Mouse (Mus musculus) kidney, adult 9 months (tissue): ENCODE data around the gene Spata45.
"Not testable (repeated sequence)": the region's sequence is repeated elsewhere in the genome, so short reads cannot be mapped to it uniquely, and the experiment has no call there.

Experiments
- DNase-seq: peaks from one replicate; pipeline ENCODE4 v3.0.0; 2022

The Spata45 gene

DNA sequence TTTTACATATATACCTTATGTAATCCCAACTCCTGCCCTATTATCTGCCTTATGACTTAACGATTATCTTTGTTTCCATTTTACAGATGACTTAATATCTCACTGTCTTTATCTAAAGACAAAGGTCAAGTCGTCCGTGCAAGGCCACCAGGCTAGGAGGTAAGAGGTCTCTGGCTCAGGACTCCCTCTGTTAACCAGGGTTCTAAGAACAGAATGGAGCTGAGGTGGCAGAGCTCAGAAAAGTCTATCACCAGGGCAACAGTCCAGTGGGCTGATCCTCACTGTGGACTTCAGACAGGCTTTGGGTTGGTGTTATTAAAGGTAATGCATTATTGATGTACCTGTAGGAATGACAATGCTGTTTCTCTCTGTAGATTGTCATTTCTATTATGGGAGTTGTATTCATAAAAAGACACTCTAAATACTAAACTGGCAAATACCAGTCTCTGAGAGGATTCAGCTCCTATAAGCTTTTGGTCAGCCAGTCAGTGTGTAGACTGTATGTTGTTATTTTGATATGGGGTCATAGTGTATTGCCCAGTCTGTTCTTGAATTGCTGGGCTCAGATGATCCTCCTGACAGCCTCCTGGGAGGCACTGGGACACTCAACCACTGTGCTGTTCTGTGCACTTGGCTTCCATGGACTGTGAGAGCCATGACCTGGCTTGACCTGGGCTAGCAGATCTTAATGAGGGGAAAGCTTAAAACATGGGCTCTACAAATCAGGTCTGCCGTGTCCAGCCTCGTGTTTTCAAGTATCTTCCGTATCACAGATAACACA, at the start of gene Spata45:
Spata45 (plus strand) TSS at position 86 of the 781 bp plus-strand sequence.
- no peak for DNase-seq

DNA sequence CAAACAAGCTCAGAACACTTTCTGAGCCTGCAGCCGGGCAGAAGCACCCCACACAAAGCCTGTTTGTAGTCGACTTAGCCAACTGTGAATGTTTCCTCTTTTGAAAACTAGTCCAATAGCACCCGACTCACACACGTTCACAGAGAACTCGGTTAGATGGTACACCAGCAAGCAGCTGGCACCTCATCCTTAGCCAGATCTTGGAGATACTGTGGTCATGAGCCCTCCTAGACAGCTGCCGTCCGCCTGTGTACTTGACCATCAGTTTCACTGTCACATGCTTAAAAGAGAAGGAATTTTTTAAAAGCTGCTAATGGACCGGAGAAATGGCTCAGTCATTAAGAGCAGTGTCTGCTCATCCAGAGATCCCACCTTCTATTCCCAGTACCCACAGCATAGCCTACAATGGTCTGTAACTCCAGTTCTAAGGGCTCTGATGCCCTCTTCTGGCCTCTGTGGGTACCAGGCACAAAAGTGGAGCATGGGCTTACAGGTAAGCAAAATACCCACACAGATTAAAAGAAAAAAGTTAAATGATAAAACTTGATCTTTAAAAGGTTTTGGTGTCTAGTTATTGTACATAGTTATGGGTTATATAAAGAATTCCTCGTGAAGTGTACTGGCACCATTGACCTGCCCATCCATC, 46.9 kb upstream of the Spata45 start:
- DNase-seq = no peak

DNA sequence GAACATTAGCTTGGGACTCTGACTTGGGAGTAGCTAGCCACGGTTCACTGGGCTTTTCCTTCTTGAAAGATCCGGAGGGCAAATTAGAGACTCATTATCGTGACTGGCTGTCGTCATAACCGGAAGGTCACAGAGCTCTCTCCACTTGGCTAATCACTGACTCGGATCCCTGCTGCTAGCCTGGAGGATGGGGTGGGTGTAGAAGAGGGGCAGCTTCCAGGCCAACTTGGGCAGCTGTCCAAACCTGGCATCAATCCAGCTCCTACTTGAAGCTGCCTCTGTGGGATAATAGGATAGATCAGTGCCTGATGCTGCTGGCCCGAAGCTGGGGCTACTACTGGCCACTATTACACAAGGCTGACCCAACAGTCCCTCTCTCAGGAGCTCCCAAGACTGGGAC, 40.9 kb upstream of the Spata45 start:
- peak; percentile 91 for DNase-seq

DNA sequence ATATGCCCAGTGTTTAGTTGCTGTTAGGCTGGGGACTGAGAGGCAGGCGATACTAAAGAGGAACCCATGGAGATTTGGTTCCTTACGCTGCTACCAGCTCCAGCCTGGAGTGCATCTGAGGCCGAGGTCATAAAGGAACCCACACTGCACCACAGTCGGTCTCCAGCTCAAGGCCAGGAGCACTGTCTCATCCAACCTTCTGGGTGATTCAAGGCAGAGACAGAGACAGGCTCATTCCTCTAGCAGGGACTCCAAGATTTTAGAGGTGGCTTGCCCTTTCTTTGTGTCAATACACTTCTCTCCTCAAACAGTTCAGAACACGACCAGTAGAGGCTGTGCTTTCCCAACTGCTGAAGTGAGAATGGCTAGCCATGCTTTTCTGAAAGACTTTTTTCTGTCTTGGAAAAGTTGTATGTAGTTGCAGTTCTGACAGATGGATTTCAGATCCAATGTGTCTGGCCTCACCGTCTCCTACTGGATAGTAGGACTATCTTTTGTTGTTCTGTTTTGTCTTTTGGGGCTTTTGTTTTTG, 40.0 kb upstream of the Spata45 start:
- DNase-seq = peak; percentile 24

DNA sequence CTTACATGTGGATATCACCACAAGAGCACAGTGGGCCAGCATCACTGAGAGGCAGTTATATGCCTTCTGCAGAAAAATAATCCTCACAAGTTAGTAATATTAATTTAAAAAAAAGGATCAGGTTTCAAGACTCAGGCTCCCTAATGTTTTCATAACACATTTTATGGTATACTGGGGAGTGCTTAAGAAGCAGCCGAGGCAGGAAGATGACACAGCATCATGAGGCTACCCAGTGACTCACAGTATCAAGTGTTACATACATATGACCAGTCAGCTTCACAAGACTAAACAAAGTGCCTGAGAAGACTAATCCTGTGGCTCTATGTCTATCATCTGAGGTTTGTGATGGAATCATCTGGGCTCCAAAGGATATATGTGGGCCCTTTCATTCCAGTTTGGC, 38.4 kb upstream of the Spata45 start:
- no peak for DNase-seq

DNA sequence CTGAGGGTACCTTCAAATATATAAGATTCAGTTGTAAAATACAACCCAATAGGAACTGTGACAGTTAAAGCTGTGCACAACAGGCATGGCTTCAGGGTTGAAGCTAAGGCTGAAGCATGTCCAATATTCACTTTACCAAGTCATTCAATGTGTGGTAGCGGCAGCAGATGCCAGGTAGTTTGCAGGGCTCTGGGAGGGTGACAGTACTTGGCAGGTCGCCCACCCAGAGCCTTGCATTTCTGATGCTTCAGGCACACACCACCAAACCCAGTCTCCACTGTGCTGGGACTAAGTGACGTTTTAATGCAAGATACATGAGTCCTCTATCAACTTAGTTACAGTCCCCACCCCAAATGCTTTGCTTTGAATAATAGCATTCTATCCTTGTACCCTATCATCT, 35.8 kb upstream of the Spata45 start:
- no peak for DNase-seq

DNA sequence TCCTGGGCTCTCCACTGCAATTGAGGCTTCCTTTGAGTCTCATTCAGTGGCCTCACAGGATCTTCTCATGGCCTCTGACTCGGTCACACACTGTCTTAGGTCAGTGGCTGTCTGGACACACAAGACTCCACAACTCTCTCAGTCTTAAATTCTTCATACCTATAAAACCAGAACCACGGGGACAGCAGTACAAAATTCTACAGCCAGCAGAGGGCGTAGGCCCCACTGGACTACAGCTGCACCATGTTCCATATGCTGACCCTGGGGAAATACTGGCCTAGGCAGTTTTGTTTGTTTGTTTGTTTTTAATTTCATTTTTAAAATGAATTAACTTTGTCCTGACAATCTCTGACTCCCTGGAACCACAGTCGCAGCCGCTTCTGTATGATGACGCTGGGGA, 34.2 kb upstream of the Spata45 start:
- peak; percentile 28 for DNase-seq

DNA sequence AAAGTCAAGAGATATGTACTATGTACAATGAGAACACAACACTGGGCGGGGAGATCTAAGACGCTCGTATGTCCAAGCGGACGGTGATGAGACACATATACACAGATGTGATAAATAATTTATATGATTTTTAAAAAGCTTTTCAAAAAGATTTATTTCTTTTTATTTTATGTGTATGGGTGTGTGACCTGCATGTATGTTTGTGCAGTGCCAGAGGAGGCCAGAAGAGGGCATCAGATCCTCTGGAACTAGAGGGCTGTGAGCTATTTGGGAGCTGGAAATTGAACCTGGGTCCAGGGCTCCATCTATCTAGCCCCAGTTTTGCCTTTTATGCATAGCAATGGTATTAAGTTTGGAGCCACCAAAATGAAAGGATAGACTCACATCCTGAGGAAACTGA, 27.7 kb upstream of the Spata45 start:
- no peak for DNase-seq

DNA sequence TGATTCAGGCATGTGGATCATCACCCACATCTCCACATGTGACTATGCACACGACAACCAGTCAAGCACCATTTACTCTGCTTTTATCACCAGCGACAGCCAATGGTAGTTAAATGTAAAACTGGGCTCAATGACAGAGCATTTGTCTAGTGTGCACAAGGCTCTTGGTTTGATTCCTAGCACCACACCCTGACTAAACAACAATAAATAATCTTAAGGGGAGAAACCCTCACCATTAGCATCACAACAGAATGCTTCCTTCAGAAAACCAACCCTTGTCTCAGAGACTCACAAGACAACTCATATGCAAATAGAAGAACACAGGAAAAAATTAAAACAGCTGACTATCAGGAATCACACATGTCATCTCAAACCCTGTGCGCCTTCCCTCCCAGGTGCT, 22.2 kb upstream of the Spata45 start:
- DNase-seq = no peak

DNA sequence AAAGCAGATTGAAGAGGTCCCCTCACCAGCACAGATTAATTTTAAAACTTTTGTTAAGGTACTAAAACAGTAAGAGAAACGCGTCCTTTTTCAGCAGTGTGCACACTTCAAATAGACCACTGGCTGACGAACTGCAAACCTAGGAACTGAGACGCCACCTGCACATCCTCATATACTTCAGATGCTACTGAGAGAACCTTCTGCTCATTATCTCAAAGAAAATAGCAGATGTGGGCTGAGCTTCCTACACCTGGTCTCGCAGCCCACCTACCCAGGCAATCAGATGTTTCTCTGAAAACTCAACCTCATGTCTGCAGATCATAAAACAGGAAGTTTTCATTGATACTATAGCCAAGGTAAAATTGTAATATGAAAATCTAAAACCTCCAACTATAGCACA, 16.6 kb upstream of the Spata45 start:
- DNase-seq = no peak

DNA sequence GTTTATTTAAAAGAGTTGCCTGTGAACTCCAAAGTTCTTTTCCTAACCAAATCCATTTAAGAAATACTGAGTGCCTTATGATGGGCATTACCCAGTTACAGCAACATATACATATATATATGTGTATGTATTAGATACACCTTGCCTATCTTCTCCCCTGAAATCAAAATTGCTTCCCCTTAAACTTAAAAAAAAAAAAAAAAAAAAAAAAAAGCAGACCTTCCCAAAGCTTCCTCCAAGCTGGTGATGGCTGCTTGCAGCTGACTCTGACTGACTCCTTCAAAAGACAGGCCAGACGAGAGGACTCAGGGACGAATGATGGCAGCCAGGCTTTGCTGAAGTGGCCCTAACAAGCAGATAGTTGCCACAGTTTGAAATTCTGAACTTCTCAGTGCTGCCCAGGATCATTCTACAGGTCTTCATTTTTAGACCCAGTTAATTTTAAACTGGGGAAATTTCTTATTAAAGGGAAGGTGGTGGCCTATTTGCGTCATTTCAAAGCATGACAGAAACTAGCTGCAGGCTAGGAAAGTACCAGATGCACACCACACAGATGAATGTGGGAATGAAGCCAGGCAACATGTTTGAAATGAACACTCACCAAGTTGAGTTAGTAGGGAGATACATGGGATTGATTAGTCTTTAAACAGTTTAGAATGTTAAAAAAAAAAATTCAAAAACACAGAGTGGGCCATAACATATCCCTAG, 16.1 kb upstream of the Spata45 start:
- DNase-seq = peak; percentile 33

DNA sequence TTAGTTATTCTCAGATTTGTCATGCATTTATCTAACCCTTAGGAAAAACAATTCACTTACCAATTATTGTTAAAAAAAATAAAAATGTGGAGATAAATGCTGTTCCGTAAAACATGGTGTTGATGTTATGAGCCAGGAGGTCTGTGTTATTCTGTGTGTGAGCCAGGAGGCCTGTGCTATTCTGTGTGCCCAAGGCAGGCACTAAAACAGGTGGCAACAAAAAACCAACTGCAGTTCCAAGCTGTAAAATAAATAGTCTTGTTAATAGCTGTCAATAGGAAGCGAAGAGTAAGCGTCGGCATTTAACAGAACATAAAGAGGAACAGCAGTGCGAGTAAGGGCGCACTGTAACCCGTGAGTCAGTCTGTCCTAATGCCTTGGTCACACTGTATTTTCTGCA, 15.4 kb upstream of the Spata45 start:
- DNase-seq = no peak

DNA sequence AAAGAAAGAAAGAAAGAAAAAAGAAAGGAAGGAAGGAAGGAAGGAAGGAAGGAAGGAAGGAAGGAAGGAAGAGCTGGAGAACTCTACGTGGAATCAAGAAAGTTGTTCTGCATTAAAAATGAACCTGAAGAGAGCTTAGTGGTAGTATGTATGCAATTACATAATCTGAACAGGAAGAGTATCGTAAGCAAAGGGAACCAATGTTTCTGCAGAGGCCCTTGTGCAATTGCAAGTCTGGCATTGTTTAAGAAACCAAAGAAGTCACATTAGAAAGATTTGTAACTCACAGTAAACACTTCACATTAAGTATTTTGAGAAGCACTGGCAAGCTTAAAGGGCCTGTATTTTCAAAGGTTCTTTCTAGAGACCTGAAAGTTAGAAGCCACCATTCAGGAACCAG, 13.3 kb upstream of the Spata45 start:
- no peak for DNase-seq

DNA sequence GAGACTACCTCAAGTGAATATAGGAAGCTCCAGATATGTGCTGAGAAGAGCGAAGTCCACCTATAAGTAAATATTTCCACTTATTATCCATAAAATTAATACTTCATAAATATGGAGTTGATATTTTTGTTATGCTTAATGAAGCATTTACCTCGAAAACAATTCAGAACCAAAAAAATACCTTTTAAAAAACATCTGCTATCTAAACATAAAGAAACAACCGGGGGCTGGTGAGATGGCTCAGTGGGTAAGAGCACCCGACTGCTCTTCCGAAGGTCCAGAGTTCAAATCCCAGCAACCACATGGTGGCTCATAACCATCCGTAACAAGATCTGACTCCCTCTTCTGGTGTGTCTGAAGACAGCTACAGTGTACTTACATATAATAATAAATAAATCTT, 12.6 kb upstream of the Spata45 start:
- not testable (repeated sequence) for DNase-seq

DNA sequence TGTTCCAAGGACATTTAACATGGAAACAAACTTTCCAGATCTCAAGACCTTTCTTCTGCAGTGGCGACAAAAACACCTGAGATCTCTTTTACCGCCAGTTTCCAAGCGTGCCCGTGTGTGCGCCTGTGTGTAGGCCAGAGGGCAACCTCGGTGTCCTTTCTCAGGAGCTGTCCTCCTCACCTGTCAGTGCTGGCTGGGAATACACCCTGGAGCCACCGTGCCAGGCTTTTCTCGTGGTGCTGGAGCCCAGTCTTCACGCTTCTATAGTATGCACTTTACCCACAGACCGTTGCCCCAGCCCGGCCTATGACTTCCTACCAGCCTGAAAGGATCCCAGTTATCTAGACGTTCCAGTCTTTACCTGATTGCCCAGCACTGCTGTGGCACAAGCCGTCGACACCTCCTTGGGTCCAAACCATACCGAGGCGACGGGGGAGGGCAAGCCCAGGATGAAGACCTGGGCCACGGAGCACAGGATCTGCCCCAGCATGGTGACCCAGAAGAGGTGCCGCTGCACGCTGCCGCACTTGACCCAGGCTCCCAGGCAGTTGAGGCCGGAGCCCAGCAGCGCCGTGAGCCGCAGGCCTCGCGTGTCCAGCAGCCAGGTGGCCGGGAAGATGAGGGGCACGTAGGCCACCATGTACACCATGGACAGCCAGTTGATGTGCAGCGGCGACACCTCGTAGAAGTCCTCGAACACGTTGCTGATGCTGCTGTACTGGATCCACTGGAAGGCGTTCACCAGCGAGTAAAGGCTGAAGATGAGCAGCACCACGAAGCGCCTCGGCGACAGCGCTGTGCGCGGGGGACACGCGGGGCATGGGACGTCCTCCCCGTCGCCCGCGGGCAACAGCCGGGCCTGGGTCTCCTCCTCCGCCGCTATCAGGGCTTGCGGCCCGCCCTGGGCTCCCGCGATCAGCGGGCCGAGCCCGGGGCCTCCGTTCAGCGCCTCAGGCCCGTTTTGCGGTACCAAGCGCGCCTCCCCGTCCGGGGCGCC, 11.1 kb upstream of the Spata45 start:
- peak; percentile 25 for DNase-seq

DNA sequence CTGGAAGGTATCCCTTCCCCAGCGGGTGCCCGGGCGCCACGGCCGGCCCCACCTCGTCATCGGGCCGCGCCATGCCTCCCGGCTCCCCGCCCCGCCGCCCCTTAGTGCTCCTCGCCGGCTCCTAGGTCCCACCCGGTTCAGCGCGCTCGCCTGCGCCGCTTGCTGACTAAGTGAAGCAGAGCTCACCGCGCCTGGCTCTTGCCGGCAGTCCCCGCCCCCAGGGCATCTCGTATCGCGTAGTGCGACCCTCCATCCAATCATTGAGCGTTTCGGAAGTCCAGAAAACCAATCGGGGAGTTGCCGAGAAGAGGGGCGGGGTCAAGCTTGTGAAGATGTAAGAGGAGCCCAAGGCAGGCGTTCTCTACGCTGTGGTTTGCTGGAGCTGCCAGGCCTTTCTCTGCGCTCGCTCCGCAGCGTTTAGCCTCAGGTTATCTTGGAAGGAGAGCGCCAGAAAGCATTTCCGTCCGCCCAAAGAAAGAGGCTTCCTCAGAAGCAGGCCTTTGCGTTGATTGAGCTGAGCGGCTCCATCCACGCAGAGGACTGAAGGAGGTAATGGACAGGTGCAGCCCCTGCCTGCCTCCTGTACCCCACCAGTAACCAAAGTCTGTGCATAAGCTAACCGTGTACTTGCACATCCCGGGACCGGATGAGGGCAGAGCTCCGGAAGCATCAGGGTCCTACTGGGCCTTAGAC, 10.3 kb upstream of the Spata45 start, which contains the start of gene Flvcr1:
Flvcr1 (minus strand) TSS at position 138 of the 693 bp plus-strand sequence.
- peak; percentile 98 for DNase-seq

DNA sequence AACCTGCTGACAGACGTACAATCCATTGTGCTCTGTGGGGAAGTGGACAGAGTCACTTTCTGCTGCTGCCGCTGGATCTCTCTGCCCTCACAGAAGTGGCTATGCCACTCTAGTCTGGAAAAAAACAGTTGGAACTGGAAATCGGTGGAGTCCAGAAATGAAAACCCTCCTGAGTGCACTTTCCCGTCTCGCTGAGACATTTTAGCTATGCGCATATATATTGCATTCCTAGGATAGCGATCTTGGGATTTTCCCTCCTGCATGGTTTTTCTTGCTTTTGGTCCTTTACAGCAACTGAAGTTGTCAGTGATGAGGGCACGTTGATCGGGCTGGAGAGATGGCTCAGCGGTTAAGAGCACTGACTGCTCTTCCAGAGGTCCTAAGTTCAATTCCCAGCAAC, 6.3 kb upstream of the Spata45 start:
- DNase-seq = no peak

DNA sequence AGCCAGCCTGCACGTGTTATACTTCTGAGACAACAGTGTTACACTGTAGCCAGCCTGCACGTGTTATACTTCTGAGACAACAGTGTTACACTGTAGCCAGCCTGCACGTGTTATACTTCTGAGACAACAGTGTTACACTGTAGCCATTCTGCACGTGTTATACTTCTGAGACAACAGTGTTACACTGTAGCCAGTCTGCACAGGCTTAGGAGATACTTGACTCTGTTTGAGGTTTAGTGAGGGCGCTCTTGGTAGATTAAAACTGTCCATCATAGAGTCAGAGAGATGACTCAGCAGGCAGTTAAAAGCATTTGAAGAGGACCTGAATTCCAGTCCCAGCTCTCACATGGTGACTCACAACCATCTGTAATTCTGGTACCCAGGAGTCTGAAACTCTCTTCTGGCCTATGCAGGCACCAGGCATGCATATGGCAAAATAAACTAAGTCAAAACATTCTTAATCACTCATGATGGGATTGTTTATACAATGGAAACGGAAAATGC, 5.5 kb upstream of the Spata45 start:
- DNase-seq = not testable (repeated sequence)

DNA sequence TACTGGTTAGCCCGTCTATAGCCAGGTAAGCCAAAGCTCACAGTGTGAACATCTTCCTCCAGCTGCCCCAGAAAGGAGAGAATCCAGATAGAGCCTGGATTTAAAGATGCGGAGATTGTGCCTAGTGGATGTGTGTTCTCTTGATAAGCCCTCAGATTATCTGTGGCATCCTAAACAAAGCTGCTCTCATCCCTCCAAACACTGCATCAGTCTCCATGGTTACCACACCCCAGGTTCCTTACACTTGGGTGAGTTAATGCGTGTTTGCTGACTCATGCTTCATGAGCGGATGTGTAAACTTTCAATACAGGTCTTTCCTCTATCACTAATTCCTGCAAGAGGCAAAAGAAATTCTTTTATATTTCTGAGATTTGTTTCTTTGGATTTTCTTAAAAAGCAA, 790 bp upstream of the Spata45 start:
- DNase-seq = no peak

DNA sequence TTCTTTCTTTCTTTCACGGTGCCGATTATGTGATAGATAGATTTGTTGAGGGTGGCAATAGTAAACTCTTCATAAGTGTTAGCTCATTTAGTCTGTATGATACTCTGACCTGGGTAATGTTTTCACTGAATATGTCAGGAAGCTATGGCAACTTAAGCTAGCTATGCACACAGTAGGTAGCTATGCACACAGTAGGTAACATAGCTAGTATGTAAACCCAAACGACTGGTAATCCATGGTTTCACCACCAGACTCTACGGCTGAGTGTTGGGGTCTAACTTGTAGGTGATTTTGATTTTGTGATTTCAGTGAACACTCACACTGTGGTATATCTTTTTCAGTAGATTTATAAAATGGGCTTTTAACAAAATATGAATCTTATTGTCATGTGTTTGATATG, 1.6 kb downstream of the Spata45 start:
- DNase-seq = no peak

DNA sequence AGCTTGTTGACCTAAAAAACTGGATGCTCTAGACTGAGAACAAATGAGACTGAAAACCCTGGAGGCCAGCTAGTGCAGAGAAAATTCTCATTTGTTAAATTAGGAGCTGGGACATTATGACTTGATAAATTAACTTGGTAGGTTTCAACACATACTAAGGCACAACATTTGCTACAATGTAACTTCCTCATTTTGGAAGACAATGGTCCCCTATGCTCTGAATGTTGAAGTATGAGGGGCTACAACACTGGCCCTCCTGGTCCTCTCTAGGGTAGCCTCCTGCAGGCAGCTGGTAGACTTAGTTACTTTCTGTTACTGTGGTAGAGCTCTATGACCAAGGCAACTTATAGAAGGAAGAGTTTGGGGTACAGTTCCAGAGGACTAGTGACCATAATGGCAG, 4.9 kb downstream of the Spata45 start:
- DNase-seq = no peak

DNA sequence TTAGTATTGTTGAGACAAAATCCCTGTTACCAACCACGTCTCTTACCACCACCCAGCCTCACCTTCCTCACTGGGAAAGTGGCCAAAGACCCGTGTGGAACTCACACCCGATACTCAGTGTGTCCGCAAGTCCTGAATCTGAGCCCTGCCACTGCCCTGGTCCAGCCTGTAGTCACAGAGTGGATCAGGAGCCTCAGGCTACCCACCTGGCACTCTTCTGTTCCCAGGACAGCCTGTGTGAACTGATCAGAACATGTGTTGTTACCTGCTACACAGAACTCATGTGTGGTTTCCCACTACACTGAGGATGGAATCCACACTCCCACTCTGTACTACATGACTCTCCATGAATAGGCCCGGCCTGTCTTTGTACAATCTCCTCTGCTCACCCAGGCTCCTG, 5.7 kb downstream of the Spata45 start:
- DNase-seq = no peak
